Mouse (Mus musculus) limb, embryonic 15.5 days (tissue): ENCODE data around the gene Gabbr1. TPM values are rescaled to one million over a fixed set of nuclear protein-coding genes. Genes with fewer than 3 reads are reported as not detected.

Experiments used
- ATAC-seq: fragments of 200-750 bp; cut with Nextera tagmentation; 2 replicates; pipeline ENCODE4 v1.8.0; 2017; ENCODE audit warnings: low read depth, moderate TSS enrichment; ENCODE audit not compliant: insufficient number of reproducible peaks, low FRiP score, low TSS enrichment
- H3K27ac ChIP-seq: fragments of 300-500 bp; sonication (generic); 2 replicates; pipeline ENCODE4 v1.5.1; 2015; ENCODE audit warnings: moderate library complexity, mild to moderate bottlenecking, inconsistent platforms
- H3K27me3 ChIP-seq: fragments of 300-500 bp; sonication (generic); 2 replicates; pipeline ENCODE4 v1.6.1; 2015; ENCODE audit warnings: inconsistent platforms
- H3K36me3 ChIP-seq: fragments of 300-500 bp; sonication (generic); 2 replicates; pipeline ENCODE4 v1.6.1; 2015; ENCODE audit warnings: inconsistent platforms
- H3K4me1 ChIP-seq: fragments of 300-500 bp; sonication (generic); 2 replicates; pipeline ENCODE4 v1.6.1; 2015; ENCODE audit warnings: inconsistent platforms
- H3K4me2 ChIP-seq: fragments of 300-500 bp; sonication (generic); 2 replicates; pipeline ENCODE4 v1.6.1; 2015; ENCODE audit warnings: mild to moderate bottlenecking, inconsistent platforms
- H3K4me3 ChIP-seq: fragments of 300-500 bp; sonication (generic); 2 replicates; pipeline ENCODE4 v1.5.1; 2015; ENCODE audit warnings: mild to moderate bottlenecking, inconsistent platforms
- H3K9ac ChIP-seq: fragments of 300-500 bp; sonication (generic); 2 replicates; pipeline ENCODE4 v1.6.1; 2015; ENCODE audit warnings: inconsistent platforms
- H3K9me3 ChIP-seq: fragments of 300-500 bp; sonication (generic); 2 replicates; pipeline ENCODE4 v1.6.1; 2016; ENCODE audit warnings: inconsistent platforms
- WGBS: fragments of 180-500 bp; shearing (Covaris S2); methylation state at CpG from one replicate; pipeline ENCODE4 v1.1.7; 2015; 5-methylcytosine and 5-hydroxymethylcytosine counted together
- polyA plus RNA-seq: library from polyadenylated mRNA; unstranded; fragments of >200 nt; fragmentation: Nextera tagmentation; extraction: Ambion mirVana; gene quantifications from 2 replicates; pipeline ENCODE4 v1.2.1, GENCODE M21; 2015

Gene Gabbr1
- polyA plus RNA-seq, 1 experiment from 2014 or later = 8.7 TPM

GRCm38 (mm10) chr17:37083327-37083726 is 37.6 kb downstream of the Gabbr1 start:
- no peak overlapping the region for H3K9ac ChIP-seq
- peak; percentile 27; the same call in 1 of the 2 replicates for ATAC-seq
- H3K27ac ChIP-seq = no peak overlapping the region
- H3K27me3 ChIP-seq = no peaks in the 10 kb centered on the region
- no peaks in the 10 kb centered on the region for H3K9me3 ChIP-seq
- WGBS = 2% methylated on average over 8 of the region's 8 CpGs
- H3K36me3 ChIP-seq = no peaks in the 10 kb centered on the region
- no peak overlapping the region for H3K4me2 ChIP-seq
- no peaks in the 10 kb centered on the region for H3K4me1 ChIP-seq
- no peak overlapping the region for H3K4me3 ChIP-seq

GRCm38 (mm10) chr17:37084632-37085031 is 38.9 kb downstream of the Gabbr1 start:
- H3K36me3 ChIP-seq = no peaks in the 10 kb centered on the region
- no peaks in the 10 kb centered on the region for H3K4me1 ChIP-seq
- H3K4me2 ChIP-seq = no peak overlapping the region
- no peak overlapping the region for H3K4me3 ChIP-seq
- ATAC-seq = no peak
- H3K27me3 ChIP-seq = no peaks in the 10 kb centered on the region
- H3K9me3 ChIP-seq = no peaks in the 10 kb centered on the region
- no peak overlapping the region for H3K9ac ChIP-seq
- no peak overlapping the region for H3K27ac ChIP-seq
- 64% methylated on average over 5 of the region's 5 CpGs for WGBS

GRCm38 (mm10) chr17:37085545-37085944 is 39.8 kb downstream of the Gabbr1 start:
- H3K9me3 ChIP-seq = no peaks in the 10 kb centered on the region
- no peak overlapping the region for H3K27ac ChIP-seq
- H3K4me3 ChIP-seq = no peak overlapping the region
- no peaks in the 10 kb centered on the region for H3K4me1 ChIP-seq
- H3K27me3 ChIP-seq = no peaks in the 10 kb centered on the region
- no peak for ATAC-seq
- H3K9ac ChIP-seq = no peak overlapping the region
- no peak overlapping the region for H3K4me2 ChIP-seq
- no peaks in the 10 kb centered on the region for H3K36me3 ChIP-seq
- 74% methylated on average over 10 of the region's 10 CpGs for WGBS

- Histone ChIP-seq H3K27ac (no peak within 1 kb of the TSS), H3K9me3 (no peaks in the 10 kb centered on the region), H3K4me2 (no peak within 1 kb of the TSS), H3K36me3 (no peaks in the 10 kb centered on the region), H3K9ac (no peak within 1 kb of the TSS), H3K4me3 (no peak within 1 kb of the TSS), H3K27me3 (no peaks in the 10 kb centered on the region), H3K4me1 (no peaks in the 10 kb centered on the region)
- no peak for ATAC-seq
Observed at GRCm38 (mm10) chr17:37088399-37088798, 42.6 kb downstream of the Gabbr1 start, which contains the start of gene Olfr90. Olfr90 (minus strand) TSS chr17:37088499.

- Histone ChIP-seq H3K4me3 (no peak overlapping the region), H3K27ac (no peak overlapping the region)
- 65% methylated on average over 1 of the region's 1 CpGs for WGBS
Observed at GRCm38 (mm10) chr17:37092198-37092597, 46.4 kb downstream of the Gabbr1 start.

GRCm38 (mm10) chr17:37093289-37093688 is 47.5 kb downstream of the Gabbr1 start:
- H3K9ac ChIP-seq = no peak overlapping the region
- H3K27ac ChIP-seq = no peak overlapping the region
- no peaks in the 10 kb centered on the region for H3K36me3 ChIP-seq
- no peaks in the 10 kb centered on the region for H3K9me3 ChIP-seq
- no peaks in the 10 kb centered on the region for H3K27me3 ChIP-seq
- no peak for ATAC-seq
- no peak overlapping the region for H3K4me2 ChIP-seq
- H3K4me1 ChIP-seq = no peaks in the 10 kb centered on the region
- no peak overlapping the region for H3K4me3 ChIP-seq
- 84% methylated on average over 5 of the region's 5 CpGs for WGBS

More at GRCm38 (mm10) chr17:37092198-37092597, 46.4 kb downstream of the Gabbr1 start:
- no peaks in the 10 kb centered on the region for H3K9me3 ChIP-seq
- H3K27me3 ChIP-seq = no peaks in the 10 kb centered on the region
- ATAC-seq = no peak
- H3K9ac ChIP-seq = no peak overlapping the region
- no peaks in the 10 kb centered on the region for H3K4me1 ChIP-seq
- H3K36me3 ChIP-seq = no peaks in the 10 kb centered on the region
- no peak overlapping the region for H3K4me2 ChIP-seq

GRCm38 (mm10) chr17:37098178-37098577 is 52.4 kb downstream of the Gabbr1 start, which contains the start of gene Olfr91:
Olfr91 (minus strand) TSS chr17:37098278.
- Histone ChIP-seq H3K4me3 (no peak within 1 kb of the TSS), H3K36me3 (no peaks in the 10 kb centered on the region), H3K9me3 (no peaks in the 10 kb centered on the region), H3K4me2 (no peak within 1 kb of the TSS), H3K27ac (no peak within 1 kb of the TSS), H3K9ac (no peak within 1 kb of the TSS), H3K27me3 (no peaks in the 10 kb centered on the region), H3K4me1 (no peaks in the 10 kb centered on the region)
- no peak for ATAC-seq
- 93% methylated on average over 1 of the region's 1 CpGs for WGBS

- Histone ChIP-seq H3K4me2 (no peak within 1 kb of the TSS), H3K36me3 (no peaks in the 10 kb centered on the region), H3K9me3 (no peaks in the 10 kb centered on the region), H3K4me1 (no peaks in the 10 kb centered on the region), H3K9ac (no peak within 1 kb of the TSS), H3K27ac (no peak within 1 kb of the TSS), H3K4me3 (no peak within 1 kb of the TSS), H3K27me3 (no peaks in the 10 kb centered on the region)
- no peak for ATAC-seq
- 90% methylated on average over 2 of the region's 2 CpGs for WGBS
Observed at GRCm38 (mm10) chr17:37119988-37120387, 74.2 kb downstream of the Gabbr1 start, which contains the start of gene Olfr92. Olfr92 (minus strand) TSS chr17:37120088.

Other genes starting within 250 kb of the Gabbr1 start
- not detected in 2 replicates for gene H2-M10.6, start 233.8 kb upstream of the Gabbr1 start, polyA plus RNA-seq
- gene Trim26, start 208.8 kb upstream of the Gabbr1 start, polyA plus RNA-seq = 38.7 and 44.3 TPM in 2 replicates
- gene Trim15, start 178.8 kb upstream of the Gabbr1 start, polyA plus RNA-seq = 0.10 TPM in 1 of 2 replicates, not detected in the other
- 2.4 and 3.8 TPM in 2 replicates for gene Trim10, start 176.4 kb upstream of the Gabbr1 start, polyA plus RNA-seq
- not detected in 2 replicates for gene Trim40, start 155.8 kb upstream of the Gabbr1 start, polyA plus RNA-seq
- not detected in 2 replicates for gene Trim31, start 147.8 kb upstream of the Gabbr1 start, polyA plus RNA-seq
- 6.8 and 9.1 TPM in 2 replicates for gene Rnf39, start 103.0 kb upstream of the Gabbr1 start, polyA plus RNA-seq
- gene Ppp1r11, start 94.2 kb upstream of the Gabbr1 start, polyA plus RNA-seq = 106 and 112 TPM in 2 replicates
- 83.5 and 97.9 TPM in 2 replicates for gene Znrd1, start 87.4 kb upstream of the Gabbr1 start, polyA plus RNA-seq
- gene Znrd1as, start 87.4 kb upstream of the Gabbr1 start, polyA plus RNA-seq = 5.5 and 5.9 TPM in 2 replicates
- gene 2410137M14Rik, start 64.7 kb upstream of the Gabbr1 start, polyA plus RNA-seq = 0.18 and 0.21 TPM in 2 replicates
- gene H2-M5, start 56.4 kb upstream of the Gabbr1 start, polyA plus RNA-seq = 0.87 and 0.88 TPM in 2 replicates
- gene Zfp57, start 44.8 kb upstream of the Gabbr1 start, polyA plus RNA-seq = 64.4 and 72.9 TPM in 2 replicates
- gene Mog, start 22.6 kb upstream of the Gabbr1 start, polyA plus RNA-seq = 0.14 TPM in 1 of 2 replicates, not detected in the other
- gene Olfr90, start 42.5 kb downstream of the Gabbr1 start, polyA plus RNA-seq = not detected in 2 replicates
- not detected in 2 replicates for gene Olfr91, start 52.3 kb downstream of the Gabbr1 start, polyA plus RNA-seq
- gene Olfr92, start 74.1 kb downstream of the Gabbr1 start, polyA plus RNA-seq = not detected in 2 replicates
- gene Olfr93, start 115.5 kb downstream of the Gabbr1 start, polyA plus RNA-seq = not detected in 2 replicates
- not detected in 2 replicates for gene Ubd, start 147.9 kb downstream of the Gabbr1 start, polyA plus RNA-seq
- 0.12 and 0.14 TPM in 2 replicates for gene Olfr94, start 155.0 kb downstream of the Gabbr1 start, polyA plus RNA-seq
- not detected in 2 replicates for gene Olfr95, start 167.2 kb downstream of the Gabbr1 start, polyA plus RNA-seq
- gene Olfr96, start 174.2 kb downstream of the Gabbr1 start, polyA plus RNA-seq = not detected in 2 replicates
- not detected in 2 replicates for gene Olfr97, start 191.4 kb downstream of the Gabbr1 start, polyA plus RNA-seq
- not detected in 2 replicates for gene Olfr98, start 217.8 kb downstream of the Gabbr1 start, polyA plus RNA-seq
- 1.9 and 3.3 TPM in 2 replicates for gene H2-M3, start 224.3 kb downstream of the Gabbr1 start, polyA plus RNA-seq
- not detected in 2 replicates for gene Olfr99, start 237.5 kb downstream of the Gabbr1 start, polyA plus RNA-seq